Mouse (Mus musculus): ENCODE results near the gene Gm10972. TPM values are rescaled to one million over a fixed set of nuclear protein-coding genes. Genes with fewer than 3 reads are reported as not detected.

The Gm10972 gene
- polyA plus RNA-seq, 1 experiment from 2014 or later = not detected

DNA sequence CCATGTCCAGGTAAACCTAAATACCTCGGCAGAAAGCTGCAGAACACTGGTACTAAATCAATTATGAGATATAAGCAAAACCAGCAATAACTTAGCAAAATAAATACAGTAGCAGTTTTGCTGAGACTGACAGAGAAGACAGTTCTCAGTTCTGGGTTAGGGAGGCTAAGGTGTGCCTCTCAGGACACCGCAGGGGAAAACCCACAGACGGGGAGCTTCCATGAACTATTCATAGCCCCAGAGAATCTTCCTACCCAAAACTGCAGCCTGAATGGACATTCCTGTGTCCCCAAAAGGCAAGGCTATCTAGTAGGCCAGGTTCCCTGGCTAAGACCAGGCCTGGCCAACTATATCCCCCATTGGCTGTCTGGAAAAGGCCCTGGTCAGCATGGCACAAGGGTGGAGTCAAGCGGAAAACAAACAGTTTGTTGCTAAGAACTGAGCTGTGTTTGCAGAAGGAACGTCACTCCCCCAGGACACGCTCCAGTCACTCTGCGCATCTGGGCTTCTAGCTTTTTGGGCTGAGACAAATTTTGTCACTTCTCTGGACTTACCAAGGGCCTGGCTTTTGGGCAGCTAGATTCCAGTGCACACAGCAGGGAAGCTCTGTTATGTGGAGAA is 29.5 kb upstream of the Gm10972 start:
- H3K27me3 ChIP-seq (replicated peaks; ENCODE audit: control insufficient read depth, insufficient read depth, low read length) = no peaks in the 10 kb centered on the region
- no peaks in the 10 kb centered on the region for H3K36me3 ChIP-seq (ENCODE audit: control insufficient read depth, insufficient read depth)
- peaks cover 3% of the 10 kb centered on the region; the same call in 1 of the 2 replicates for H3K4me1 ChIP-seq (replicated peaks; ENCODE audit: control insufficient read depth, insufficient read depth, low read length)
- WGBS = 70% methylated on average over 7 of the region's 7 CpGs
- H3K4me2 ChIP-seq (ENCODE audit: low read length) = no peak overlapping the region
- H3K27ac ChIP-seq (ENCODE audit: low read length) = no peak overlapping the region
- H3K9ac ChIP-seq (replicated peaks; ENCODE audit: low read depth, low read length) = no peak overlapping the region
- H3K9me3 ChIP-seq (ENCODE audit: control insufficient read depth, low read length) = no peaks in the 10 kb centered on the region
- ATAC-seq = no peak
- H3K4me3 ChIP-seq (replicated peaks; ENCODE audit: low read length) = no peak overlapping the region

DNA sequence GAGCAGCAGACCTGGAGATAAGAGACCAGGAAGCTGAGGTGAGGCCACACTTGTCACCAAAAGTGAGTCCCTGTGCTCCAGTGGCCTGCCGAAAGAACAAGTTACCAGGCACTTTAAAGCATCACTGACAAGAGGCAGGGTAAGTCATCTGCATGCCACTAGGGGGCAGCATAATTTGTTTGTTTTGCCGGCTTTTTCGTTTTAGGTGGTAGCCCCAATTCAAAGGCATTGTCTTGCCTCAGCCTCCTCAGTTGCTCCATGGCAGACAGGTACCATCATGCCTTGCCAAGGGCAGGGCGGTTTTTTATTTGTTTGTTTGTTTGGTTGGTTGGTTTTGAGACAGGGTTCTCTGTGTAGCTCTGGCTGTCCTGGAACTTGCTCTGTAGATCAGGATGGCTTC is 26.2 kb upstream of the Gm10972 start:
- no peak overlapping the region for H3K27ac ChIP-seq (ENCODE audit: low read length)
- 58% methylated on average over 4 of the region's 4 CpGs for WGBS
- H3K9me3 ChIP-seq (ENCODE audit: control insufficient read depth, low read length) = no peaks in the 10 kb centered on the region
- no peaks in the 10 kb centered on the region for H3K27me3 ChIP-seq (replicated peaks; ENCODE audit: control insufficient read depth, insufficient read depth, low read length)
- no peak for ATAC-seq
- H3K4me2 ChIP-seq (ENCODE audit: low read length) = no peak overlapping the region
- no peaks in the 10 kb centered on the region for H3K36me3 ChIP-seq (ENCODE audit: control insufficient read depth, insufficient read depth)
- peaks cover 2% of the 10 kb centered on the region; the same call in 1 of the 2 replicates for H3K4me1 ChIP-seq (replicated peaks; ENCODE audit: control insufficient read depth, insufficient read depth, low read length)
- no peak overlapping the region for H3K9ac ChIP-seq (replicated peaks; ENCODE audit: low read depth, low read length)
- no peak overlapping the region for H3K4me3 ChIP-seq (replicated peaks; ENCODE audit: low read length)

DNA sequence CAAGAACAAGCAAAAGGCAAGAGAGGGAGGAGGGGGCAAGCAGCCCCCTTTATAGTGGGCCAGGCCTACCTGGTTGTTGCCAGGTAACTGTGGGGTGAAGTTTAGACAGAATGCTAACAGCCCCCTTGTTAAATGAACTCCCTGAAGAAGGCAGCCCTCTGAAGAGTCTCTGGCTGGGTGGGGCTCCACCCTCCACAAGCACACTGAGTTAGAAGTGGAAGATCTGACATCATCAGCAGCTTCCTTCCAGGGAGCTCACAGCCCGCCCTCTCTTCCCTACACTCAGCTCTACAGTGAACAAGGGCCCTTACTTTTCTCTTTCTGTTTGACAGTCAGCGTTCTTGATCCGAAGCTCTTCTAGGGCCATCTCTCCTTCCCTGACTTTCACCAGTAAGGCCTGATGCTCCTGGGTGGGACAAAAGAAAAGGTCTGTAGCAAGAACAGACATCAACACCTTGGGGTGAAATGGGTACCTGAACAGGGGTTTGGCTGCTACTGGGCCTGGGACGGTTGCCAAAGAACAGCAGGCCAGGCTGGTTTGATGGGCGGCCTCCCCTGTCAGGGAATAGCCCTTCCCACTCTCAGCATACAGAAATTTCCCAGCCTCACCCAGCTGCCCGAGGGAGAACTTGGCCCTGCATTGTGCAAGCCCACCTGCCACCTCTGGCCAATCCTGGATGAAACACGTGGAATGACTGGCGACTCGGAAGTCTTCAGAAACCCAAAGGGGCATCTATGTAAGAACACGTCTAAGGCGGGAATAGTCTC is 21.0 kb upstream of the Gm10972 start:
- Histone ChIP-seq H3K4me2 (ENCODE audit: low read length) (no peak overlapping the region), H3K9me3 (ENCODE audit: control insufficient read depth, low read length) (no peaks in the 10 kb centered on the region), H3K27me3 (replicated peaks; ENCODE audit: control insufficient read depth, insufficient read depth, low read length) (no peaks in the 10 kb centered on the region), H3K4me3 (replicated peaks; ENCODE audit: low read length) (no peak overlapping the region), H3K27ac (ENCODE audit: low read length) (no peak overlapping the region), H3K9ac (replicated peaks; ENCODE audit: low read depth, low read length) (no peak overlapping the region), H3K36me3 (ENCODE audit: control insufficient read depth, insufficient read depth) (no peaks in the 10 kb centered on the region), H3K4me1 (replicated peaks; ENCODE audit: control insufficient read depth, insufficient read depth, low read length) (no peaks in the 10 kb centered on the region)
- WGBS = 78% methylated on average over 11 of the region's 11 CpGs
- ATAC-seq = no peak

- no peaks in the 10 kb centered on the region for H3K27me3 ChIP-seq (replicated peaks; ENCODE audit: control insufficient read depth, insufficient read depth, low read length)
- no peak overlapping the region for H3K4me3 ChIP-seq (replicated peaks; ENCODE audit: low read length)
- ATAC-seq = no peak
- H3K4me1 ChIP-seq (replicated peaks; ENCODE audit: control insufficient read depth, insufficient read depth, low read length) = no peaks in the 10 kb centered on the region
- no peak overlapping the region for H3K9ac ChIP-seq (replicated peaks; ENCODE audit: low read depth, low read length)
- H3K9me3 ChIP-seq (ENCODE audit: control insufficient read depth, low read length) = no peaks in the 10 kb centered on the region
- H3K4me2 ChIP-seq (ENCODE audit: low read length) = no peak overlapping the region
- H3K36me3 ChIP-seq (ENCODE audit: control insufficient read depth, insufficient read depth) = no peaks in the 10 kb centered on the region
- H3K27ac ChIP-seq (ENCODE audit: low read length) = no peak overlapping the region
- WGBS = 95% methylated on average over 10 of the region's 10 CpGs
Observed at GRCm38 (mm10) chr3:94622550-94622949, 20.4 kb upstream of the Gm10972 start.

DNA sequence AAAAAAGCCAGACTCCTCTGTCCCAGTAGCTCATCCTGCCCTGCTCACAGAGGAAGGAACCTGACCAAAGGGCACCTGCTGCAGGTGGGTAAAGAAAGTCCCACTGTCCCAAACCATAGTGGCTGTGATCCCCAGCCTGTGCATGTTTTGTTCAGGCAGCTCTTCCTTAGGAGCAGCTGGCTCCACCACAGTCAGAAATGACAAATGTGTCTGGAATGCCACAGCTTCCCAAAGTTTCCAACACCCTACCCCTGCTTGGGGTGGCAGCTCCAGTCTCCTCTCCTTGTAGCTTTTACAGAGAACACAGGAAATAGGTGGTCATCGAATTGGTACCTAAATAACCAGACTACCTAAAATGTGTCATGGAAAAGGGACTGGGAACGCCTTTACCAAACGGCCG is 18.6 kb upstream of the Gm10972 start:
- WGBS = 89% methylated on average over 4 of the region's 4 CpGs
- no peak overlapping the region for H3K9ac ChIP-seq (replicated peaks; ENCODE audit: low read depth, low read length)
- H3K9me3 ChIP-seq (ENCODE audit: control insufficient read depth, low read length) = no peaks in the 10 kb centered on the region
- no peak for ATAC-seq
- H3K4me1 ChIP-seq (replicated peaks; ENCODE audit: control insufficient read depth, insufficient read depth, low read length) = no peaks in the 10 kb centered on the region
- no peak overlapping the region for H3K27ac ChIP-seq (ENCODE audit: low read length)
- no peaks in the 10 kb centered on the region for H3K27me3 ChIP-seq (replicated peaks; ENCODE audit: control insufficient read depth, insufficient read depth, low read length)
- H3K4me2 ChIP-seq (ENCODE audit: low read length) = no peak overlapping the region
- H3K4me3 ChIP-seq (replicated peaks; ENCODE audit: low read length) = no peak overlapping the region
- H3K36me3 ChIP-seq (ENCODE audit: control insufficient read depth, insufficient read depth) = no peaks in the 10 kb centered on the region

- Histone ChIP-seq H3K4me3 (replicated peaks; ENCODE audit: low read length) (no peak overlapping the region), H3K27ac (ENCODE audit: low read length) (no peak overlapping the region), H3K4me1 (replicated peaks; ENCODE audit: control insufficient read depth, insufficient read depth, low read length) (no peaks in the 10 kb centered on the region), H3K27me3 (replicated peaks; ENCODE audit: control insufficient read depth, insufficient read depth, low read length) (no peaks in the 10 kb centered on the region), H3K36me3 (ENCODE audit: control insufficient read depth, insufficient read depth) (no peaks in the 10 kb centered on the region), H3K9ac (replicated peaks; ENCODE audit: low read depth, low read length) (no peak overlapping the region), H3K9me3 (ENCODE audit: control insufficient read depth, low read length) (no peaks in the 10 kb centered on the region), H3K4me2 (ENCODE audit: low read length) (no peak overlapping the region)
- ATAC-seq = no peak
- 89% methylated on average over 5 of the region's 5 CpGs for WGBS
Observed at GRCm38 (mm10) chr3:94628712-94629111, 14.2 kb upstream of the Gm10972 start.

DNA sequence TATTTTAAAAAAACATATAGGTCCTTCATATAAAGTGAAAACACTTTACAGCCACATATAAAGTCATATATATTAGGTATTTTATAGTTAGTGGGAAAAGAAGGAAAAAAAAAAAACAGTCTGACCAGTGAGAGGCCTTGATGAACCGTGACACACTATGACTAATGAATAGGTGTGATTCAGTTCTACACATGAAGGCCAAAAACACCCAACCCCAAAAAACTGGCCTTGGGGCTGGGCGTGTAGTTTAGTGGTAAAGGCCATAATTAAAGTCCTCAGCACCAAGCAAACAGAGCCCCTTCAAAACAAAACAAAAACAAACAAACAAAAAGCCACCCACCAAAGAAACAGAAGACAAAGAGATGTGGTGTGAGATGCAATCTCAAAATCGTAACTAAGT is 13.0 kb upstream of the Gm10972 start:
- no peaks in the 10 kb centered on the region for H3K27me3 ChIP-seq (replicated peaks; ENCODE audit: control insufficient read depth, insufficient read depth, low read length)
- ATAC-seq = no peak
- no peaks in the 10 kb centered on the region for H3K36me3 ChIP-seq (ENCODE audit: control insufficient read depth, insufficient read depth)
- no peak overlapping the region for H3K4me2 ChIP-seq (ENCODE audit: low read length)
- no peak overlapping the region for H3K9ac ChIP-seq (replicated peaks; ENCODE audit: low read depth, low read length)
- no peak overlapping the region for H3K4me3 ChIP-seq (replicated peaks; ENCODE audit: low read length)
- WGBS = 73% methylated on average over 3 of the region's 3 CpGs
- H3K9me3 ChIP-seq (ENCODE audit: control insufficient read depth, low read length) = no peaks in the 10 kb centered on the region
- H3K4me1 ChIP-seq (replicated peaks; ENCODE audit: control insufficient read depth, insufficient read depth, low read length) = no peaks in the 10 kb centered on the region
- no peak overlapping the region for H3K27ac ChIP-seq (ENCODE audit: low read length)

- Histone ChIP-seq H3K4me1 (replicated peaks; ENCODE audit: control insufficient read depth, insufficient read depth, low read length) (no peaks in the 10 kb centered on the region; the same call in 1 of the 2 replicates), H3K4me3 (replicated peaks; ENCODE audit: low read length) (no peak overlapping the region), H3K9me3 (ENCODE audit: control insufficient read depth, low read length) (no peaks in the 10 kb centered on the region), H3K4me2 (ENCODE audit: low read length) (no peak overlapping the region), H3K36me3 (ENCODE audit: control insufficient read depth, insufficient read depth) (no peaks in the 10 kb centered on the region), H3K9ac (replicated peaks; ENCODE audit: low read depth, low read length) (no peak overlapping the region), H3K27me3 (replicated peaks; ENCODE audit: control insufficient read depth, insufficient read depth, low read length) (no peaks in the 10 kb centered on the region), H3K27ac (ENCODE audit: low read length) (no peak overlapping the region)
- 25% methylated on average over 6 of the region's 6 CpGs for WGBS
- ATAC-seq = no peak
Observed at GRCm38 (mm10) chr3:94648755-94649590, 6.1 kb downstream of the Gm10972 start.

DNA sequence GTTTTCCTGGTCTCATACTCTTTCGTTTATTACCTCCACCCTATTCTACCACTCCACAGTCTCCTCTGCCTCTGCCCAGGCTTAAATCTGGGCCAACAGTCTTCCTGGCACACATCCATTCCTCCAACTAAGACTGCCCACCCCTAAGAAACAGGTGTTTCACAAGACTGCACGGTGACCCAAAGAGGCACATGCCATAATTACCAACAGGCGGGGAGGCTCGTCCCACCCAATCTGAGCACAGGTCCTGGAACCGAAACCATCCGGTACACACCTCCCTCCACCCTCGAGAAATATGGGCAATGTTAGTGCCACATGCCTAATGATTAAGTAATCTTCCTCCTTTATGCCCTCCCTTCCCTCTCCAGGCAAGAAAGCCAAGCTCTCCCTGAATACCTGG is 7.5 kb downstream of the Gm10972 start:
- ATAC-seq = no peak
- 79% methylated on average over 7 of the region's 7 CpGs for WGBS

More for the DNA sequence above, 7.5 kb downstream of the Gm10972 start:
- Histone ChIP-seq H3K36me3 (ENCODE audit: control insufficient read depth, insufficient read depth) (no peaks in the 10 kb centered on the region), H3K9me3 (ENCODE audit: control insufficient read depth, low read length) (no peaks in the 10 kb centered on the region), H3K4me1 (replicated peaks; ENCODE audit: control insufficient read depth, insufficient read depth, low read length) (no peaks in the 10 kb centered on the region; the same call in 1 of the 2 replicates), H3K4me3 (replicated peaks; ENCODE audit: low read length) (no peak overlapping the region), H3K9ac (replicated peaks; ENCODE audit: low read depth, low read length) (no peak overlapping the region), H3K27ac (ENCODE audit: low read length) (no peak overlapping the region), H3K4me2 (ENCODE audit: low read length) (no peak overlapping the region), H3K27me3 (replicated peaks; ENCODE audit: control insufficient read depth, insufficient read depth, low read length) (no peaks in the 10 kb centered on the region)

Data from forebrain, embryonic 16.5 days (tissue).